Mouse (Mus musculus) frontal cortex, adult 2 months (tissue): ENCODE data around the gene Hoxd3. TPM values are rescaled to one million over a fixed set of nuclear protein-coding genes. Genes with fewer than 3 reads are reported as not detected.

ENCODE experiments used
- DNase-seq, 2 experiments: peaks; one replicate each; pipeline ENCODE4 v3.0.0; 2022; ENCODE audit warnings: low spot score in 1 of 2; ENCODE audit errors: extremely low spot score in 1 of 2
- polyA plus RNA-seq: library from polyadenylated mRNA; depleted of rRNA; stranded (reverse); fragments of >200 nt; gene quantifications from 2 replicates; pipeline ENCODE4 v1.2.3, GENCODE M21; 2012

The Hoxd3 gene
- polyA plus RNA-seq, 1 experiment, result not detected

DNA sequence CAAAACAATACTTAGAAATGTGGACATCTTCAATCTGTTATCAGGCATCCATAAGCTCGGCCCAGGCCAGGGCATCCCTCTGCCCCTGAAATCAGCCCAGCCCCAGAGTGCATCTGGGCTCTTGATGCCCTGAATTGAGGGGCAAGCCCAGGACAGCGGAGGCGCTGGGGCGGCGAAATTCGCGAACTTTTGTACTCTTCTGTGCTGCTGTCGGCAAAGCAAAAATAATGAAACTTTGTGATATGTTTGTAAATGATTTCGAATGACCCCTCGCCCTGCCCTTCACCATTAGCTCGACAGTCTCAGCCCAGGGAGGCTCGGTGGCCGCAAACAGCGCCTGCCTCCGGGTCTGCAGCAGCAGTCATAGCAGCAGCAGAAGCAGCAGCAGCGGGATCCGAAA is 13.4 kb downstream of the Hoxd3 start:
- DNase-seq, result no peak

DNA sequence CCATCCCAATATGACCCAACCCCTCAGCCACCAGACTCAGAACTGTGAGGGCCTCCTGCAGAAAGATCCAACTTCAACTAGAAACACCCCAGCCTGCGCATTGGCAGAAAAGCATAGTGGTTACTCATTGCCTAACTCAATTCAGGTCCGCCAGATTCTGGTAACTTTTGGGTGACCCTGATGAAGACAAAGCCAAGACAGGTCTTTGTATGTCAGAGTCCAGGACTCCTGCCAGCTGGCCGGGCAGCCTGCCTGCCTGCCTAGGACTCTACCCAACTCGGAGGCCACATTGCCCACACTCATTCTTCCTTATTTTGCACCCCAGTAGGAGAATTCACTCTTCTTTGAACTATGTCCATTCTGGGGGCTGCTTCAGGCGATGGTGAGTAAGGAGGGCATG is 14.8 kb downstream of the Hoxd3 start, which contains the start of gene Gm28230:
Gene Gm28230, plus strand, starts transcription at position 178 of the 400 bp plus-strand sequence.
- no peak for DNase-seq

- DNase-seq, result no peak
Measured at GRCm38 (mm10) chr2:74726973-74727639, 15.4 kb downstream of the Hoxd3 start.

DNA sequence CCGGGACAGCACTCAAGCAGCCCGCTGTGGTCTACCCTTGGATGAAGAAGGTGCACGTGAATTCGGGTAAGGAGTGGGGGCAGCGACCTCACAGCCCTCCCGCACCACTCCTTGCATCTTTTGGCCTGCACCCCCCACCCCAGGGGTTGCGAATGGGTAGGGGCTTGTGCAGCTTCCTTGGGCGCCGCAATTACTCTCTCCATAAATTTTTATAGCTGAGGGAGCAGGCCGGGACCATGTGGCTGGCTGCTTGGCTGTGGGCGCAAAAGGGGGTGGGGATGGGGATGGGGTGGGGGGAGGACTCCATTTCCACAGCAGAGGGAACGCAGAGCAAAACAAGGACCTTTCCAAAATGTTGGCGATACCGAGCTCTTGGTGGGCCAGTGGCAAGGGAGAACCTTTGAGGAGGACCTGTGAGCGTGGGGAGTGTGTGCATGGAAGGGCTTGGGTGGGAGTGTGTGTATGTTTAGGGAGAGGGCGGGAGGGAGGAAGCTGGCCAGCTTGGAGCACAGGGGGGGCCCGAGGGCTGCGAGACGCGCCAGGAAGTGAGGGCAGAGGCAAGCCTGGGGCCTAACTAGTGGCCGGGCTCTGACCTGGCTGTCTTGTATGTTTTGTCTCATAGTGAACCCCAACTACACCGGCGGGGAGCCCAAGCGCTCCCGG is 16.0 kb downstream of the Hoxd3 start:
- DNase-seq, result no peak

DNA sequence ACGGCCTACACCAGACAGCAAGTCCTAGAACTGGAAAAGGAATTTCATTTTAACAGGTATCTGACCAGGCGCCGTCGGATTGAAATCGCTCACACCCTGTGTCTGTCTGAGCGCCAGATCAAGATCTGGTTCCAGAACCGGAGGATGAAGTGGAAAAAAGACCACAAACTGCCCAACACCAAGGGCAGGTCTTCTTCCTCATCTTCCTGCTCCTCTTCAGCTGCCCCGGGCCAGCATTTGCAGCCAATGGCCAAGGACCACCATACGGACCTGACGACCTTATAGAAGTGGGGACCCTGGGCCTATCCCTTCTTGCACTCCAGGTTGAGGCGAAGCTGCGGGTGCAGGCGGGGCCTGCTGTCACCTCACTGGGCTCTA is 16.6 kb downstream of the Hoxd3 start:
- no peak for DNase-seq

GRCm38 (mm10) chr2:74730331-74730730 is 18.6 kb downstream of the Hoxd3 start:
- no peak for DNase-seq

DNA sequence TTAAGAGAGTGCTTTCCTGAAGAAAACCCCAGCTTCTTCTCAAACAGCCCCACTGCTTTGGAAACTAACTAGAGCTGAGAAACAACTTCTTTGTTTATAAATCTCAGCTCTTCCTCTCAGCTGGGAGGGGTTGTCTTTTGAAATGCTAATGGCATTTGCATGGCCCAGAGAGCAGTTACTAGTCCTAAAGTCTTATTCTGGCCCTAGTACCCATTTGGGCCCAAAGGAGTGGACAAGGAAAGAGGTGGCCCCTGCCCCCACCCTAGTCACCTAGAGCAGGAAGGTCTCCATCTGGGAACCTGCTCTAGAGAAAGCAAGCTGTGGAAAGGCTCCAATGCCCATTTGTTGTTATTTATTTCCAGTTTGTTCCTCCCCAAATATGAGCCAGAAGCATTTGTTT is 19.3 kb downstream of the Hoxd3 start:
- no peak for DNase-seq

- DNase-seq, result no peak
Measured at GRCm38 (mm10) chr2:74731799-74732512, 20.2 kb downstream of the Hoxd3 start.

DNA sequence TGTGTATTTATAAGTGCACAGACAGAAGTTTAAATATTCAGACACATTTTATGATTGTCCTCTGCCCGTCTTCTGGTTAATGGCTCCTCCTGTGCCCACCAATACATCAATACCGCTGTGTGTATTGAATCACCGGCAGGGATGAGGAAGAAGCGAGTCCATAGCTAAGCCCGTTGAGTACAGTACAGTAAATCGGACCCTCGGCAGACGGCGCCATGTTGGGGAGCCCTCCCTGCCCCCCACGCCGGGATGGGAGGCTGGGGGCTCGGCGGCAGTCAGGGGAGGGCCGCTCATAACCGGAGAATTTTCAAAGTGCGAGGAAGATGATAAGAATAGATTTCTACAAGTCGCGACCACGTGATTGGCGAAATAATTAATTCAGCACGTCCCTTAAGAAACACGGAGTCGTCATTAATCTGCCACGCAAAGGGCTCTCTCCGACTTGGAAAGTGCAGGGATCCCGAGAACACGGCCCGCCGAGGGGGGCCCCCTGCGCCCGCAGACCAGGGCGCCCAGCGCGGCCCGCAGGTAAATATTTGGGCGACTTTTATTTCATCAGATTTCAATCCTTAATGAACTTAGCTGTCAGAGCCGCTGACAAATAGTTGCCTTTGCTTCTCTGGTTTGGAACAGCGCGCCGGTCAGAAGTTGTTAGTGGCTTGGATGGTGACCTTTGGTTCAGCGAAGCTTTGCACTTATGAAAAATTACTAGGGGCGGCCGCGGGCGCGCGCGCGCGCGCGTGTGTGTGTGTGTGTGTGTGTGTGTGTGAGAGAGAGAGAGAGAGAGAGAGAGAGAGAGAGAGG is 21.0 kb downstream of the Hoxd3 start:
- no peak for DNase-seq

DNA sequence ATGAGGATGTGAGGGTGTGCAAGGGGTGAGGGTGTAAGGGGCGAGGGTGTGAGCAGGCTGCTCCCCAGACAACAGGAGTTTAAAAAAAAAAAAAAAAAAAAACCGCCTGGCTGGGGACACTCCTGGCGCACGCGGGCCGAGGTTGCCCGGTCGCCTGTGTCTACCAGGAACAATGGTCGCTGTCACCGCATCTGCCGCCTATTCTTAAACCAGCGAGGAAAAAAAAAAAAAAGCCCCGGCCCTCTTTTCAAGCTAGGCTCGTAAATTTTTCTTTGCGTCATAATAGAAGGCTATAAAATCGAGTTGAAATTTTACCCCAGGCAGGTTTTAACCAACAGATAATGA is 21.6 kb downstream of the Hoxd3 start:
- DNase-seq, result no peak

- no peak for DNase-seq
Measured at GRCm38 (mm10) chr2:74733765-74734164, 22.0 kb downstream of the Hoxd3 start.

DNA sequence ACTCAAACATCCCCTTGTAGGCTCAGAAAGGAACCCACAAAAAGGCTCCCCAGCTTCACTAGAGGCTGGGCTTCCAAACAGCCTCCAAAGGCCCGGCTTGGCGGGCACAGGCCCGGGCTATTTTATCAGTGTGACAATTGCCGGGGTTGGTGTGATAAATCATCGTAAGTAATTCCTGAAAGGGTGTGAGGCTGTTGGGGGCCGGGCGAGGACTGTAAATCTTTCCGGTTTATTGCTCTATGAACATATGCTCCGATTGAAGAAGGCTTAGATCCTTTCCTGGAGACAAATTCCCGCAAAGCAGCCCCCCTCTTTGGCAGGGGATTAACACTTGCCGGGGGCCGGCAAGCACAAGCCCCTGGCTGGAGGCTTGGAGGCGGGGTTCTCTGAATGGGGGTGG is 22.7 kb downstream of the Hoxd3 start:
- no peak for DNase-seq

GRCm38 (mm10) chr2:74734996-74735811 is 23.5 kb downstream of the Hoxd3 start:
- DNase-seq, result no peak

- no peak for DNase-seq
Measured at GRCm38 (mm10) chr2:74735851-74736687, 24.3 kb downstream of the Hoxd3 start.

- no peak for DNase-seq
Measured at GRCm38 (mm10) chr2:74736688-74737577, 25.2 kb downstream of the Hoxd3 start.

DNA sequence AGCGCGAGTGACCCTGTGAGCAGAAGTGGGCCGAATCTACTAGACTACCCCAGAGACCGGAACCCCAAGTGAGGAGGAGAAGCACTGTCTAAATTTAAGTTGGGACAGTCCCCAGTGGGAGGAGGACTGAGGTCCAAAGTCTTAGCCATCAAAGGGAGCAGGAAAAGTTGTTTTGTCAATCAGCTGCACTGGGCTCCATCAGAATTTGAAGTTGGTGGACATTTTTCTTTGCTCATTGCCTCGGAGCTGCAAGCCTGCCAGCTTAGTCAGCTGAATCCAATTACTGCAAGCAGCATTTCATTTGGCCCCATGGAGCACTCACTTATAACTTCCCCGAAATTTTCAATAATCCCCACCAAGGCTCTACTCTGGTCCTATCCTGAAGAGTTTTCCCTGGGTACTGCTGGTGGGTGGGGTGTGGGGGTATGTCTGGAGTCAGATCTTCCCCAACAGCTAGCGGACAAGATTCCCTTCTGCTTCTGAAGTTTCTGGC is 25.9 kb downstream of the Hoxd3 start:
- DNase-seq, result no peak

DNA sequence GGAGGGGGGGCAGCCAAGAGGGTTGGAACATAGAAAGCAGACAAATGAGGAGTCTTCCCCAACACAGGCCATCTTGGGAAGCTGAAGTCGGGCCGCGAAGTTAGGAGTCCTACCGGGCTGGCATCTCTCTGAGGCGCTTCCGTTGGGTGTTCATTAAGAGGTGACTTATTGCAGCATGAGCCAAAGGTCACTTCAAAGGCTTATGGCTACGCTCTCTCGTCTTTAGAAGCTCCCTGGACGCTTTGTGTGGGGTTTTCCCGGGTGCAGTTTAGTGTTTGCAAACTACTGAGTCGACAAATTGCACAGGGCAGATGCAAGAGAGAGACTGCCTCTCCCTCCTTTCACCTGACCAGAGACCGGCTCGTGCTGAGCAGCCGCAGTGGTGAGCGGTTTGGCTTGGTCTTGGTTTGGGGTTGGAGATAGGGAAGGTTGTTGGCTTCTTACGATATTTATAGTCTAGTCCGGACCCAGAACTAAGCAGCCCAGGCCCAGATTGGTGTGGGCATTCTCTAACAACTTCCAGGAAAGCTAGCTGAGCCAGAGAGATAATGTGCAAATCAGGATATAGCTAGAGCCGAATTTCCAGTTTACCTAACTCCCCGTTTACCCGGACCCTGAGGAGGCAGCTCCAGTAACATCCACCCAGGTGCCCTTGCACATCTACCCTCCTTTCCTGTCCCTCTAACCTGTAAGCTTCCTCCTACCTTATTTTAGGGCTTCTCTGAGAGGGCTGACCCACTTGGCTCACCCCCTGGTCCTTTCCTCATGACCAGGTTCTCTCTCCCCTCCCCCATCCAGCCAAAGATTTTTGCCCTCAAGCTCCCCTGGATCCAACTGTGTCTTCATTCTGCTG is 27.1 kb downstream of the Hoxd3 start:
- DNase-seq, result no peak
